Mouse (Mus musculus) kidney, adult 9 months (tissue): ENCODE measurements at regions not wholly inside any gene's neighbourhood (a gene's known extent, or its start where the extent isn't known, plus 50 kb on each side); places are given as distances from the start of the nearest gene placed in this dataset.
"Not testable (repeated sequence)": the region's sequence is repeated elsewhere in the genome, so short reads cannot be mapped to it uniquely, and the experiment has no call there.

Experiments used
- DNase-seq: peaks from one replicate; pipeline ENCODE4 v3.0.0; 2022

DNA sequence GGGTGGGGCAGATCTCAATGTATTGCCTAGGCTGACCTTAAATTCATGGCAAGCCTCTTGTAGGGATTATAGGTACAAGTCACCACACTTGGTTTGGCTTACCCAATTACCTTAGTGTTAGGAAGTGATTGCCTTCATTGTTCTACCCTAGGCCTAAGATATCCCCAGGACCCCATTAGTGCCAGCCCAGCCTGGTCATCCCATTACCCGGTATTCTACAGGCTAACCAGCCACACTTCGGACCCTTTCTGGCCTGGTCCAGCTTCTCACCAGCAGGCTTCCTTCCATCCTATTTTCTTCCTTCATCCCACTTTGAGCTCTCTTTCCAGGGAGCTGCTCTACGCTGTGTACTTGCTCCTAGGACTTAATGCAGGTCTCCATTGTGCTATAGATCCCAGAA, 59.5 kb downstream of the Tex35 start:
- DNase-seq: no peak

GRCm38 (mm10) chr1:157048201-157048923, 60.1 kb downstream of the Tex35 start:
- DNase-seq: no peak

GRCm38 (mm10) chr1:157047751-157048200, 60.7 kb downstream of the Tex35 start:
- no peak for DNase-seq

GRCm38 (mm10) chr1:157046760-157047182, 61.7 kb downstream of the Tex35 start:
- DNase-seq: no peak

DNA sequence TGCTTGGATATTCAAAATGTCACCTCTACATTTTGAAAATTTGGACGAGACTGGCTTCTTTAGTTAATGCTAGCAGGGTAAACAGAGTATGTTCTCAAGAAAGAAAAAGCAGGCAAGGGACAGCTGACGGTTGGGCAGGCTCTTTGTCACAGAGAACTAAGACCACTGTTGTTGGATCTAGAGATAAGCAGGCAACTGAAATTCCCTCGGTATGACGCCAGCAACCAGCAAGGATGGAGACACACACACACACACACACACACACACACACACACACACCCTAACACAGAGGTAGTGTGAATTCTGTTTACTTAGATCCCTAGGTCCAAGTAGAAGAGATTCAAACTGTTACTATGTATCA, 68.7 kb downstream of the Tex35 start:
- no peak for DNase-seq

- no peak for DNase-seq
Measured at GRCm38 (mm10) chr1:157039016-157039835, 69.3 kb downstream of the Tex35 start.

DNA sequence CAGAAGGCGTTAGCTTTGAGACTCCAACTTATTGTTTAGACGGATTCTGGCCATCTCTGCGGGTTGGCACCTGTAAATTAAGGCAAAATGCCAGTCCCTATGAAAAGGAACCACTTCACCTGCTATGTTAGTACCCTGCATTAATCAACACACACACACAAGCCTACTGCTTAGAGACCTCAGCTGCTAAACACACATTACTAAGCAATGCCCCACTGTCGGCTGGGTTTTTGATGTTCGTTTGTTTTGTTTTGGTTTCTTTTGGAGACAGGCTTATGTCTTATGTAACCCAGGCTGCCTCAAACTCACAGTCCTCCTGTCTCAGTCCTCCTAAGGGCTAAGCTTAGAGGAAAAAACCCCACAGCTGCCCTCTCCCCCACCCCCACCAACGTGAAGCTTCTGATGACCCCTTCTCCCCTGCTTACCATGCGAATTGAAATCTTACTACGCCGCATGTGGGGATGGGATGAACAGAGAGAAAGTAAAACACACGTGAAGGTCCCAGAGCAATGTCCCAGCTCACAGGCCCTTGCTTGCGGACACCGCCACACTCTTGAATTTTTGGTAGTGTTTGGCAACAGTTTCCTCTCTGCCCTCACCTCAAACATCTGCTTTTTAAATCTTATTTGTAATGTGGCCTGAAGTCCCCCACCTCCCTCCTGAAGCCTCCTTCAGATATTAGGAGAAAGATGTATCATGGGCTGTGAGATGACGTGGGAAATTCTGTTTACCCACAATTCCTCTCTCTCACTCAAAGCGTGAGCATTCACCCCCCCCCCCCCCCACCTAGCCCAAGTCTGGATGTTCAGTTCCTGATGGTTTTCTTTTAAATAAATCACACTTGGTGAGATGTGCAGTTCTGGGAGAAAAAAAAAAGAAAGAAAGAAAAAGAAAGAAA, 70.1 kb downstream of the Tex35 start:
- DNase-seq: no peak

GRCm38 (mm10) chr1:157037246-157037991, 71.1 kb downstream of the Tex35 start:
- no peak for DNase-seq

- no peak for DNase-seq
Measured at GRCm38 (mm10) chr1:157036779-157037178, 71.7 kb downstream of the Tex35 start.

GRCm38 (mm10) chr1:157035221-157035620, 73.3 kb downstream of the Tex35 start:
- not testable (repeated sequence) for DNase-seq

GRCm38 (mm10) chr1:157028682-157029081, 79.8 kb downstream of the Tex35 start:
- DNase-seq: no peak

GRCm38 (mm10) chr1:157027681-157028080, 80.8 kb downstream of the Tex35 start:
- DNase-seq: peak; percentile 82

DNA sequence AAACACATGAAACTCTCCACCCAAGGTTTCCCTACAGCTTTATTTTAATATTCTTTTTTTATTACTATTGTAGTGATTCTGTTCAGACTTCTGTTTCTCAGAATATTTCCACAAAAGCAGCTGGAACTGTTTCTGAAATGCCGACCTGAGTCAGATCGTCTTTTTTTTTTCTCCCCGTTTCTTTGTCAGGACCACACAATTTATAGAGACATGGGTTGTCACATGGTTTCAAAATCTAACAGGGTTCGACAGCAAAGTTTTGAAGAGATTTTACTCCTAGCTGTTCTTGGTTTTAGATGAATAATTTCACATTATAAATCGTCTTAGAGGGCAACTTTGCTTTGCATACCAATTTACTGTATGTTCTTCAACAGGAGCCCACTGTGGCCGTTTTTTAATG, 84.0 kb upstream of the Ralgps2 start:
- DNase-seq: no peak

DNA sequence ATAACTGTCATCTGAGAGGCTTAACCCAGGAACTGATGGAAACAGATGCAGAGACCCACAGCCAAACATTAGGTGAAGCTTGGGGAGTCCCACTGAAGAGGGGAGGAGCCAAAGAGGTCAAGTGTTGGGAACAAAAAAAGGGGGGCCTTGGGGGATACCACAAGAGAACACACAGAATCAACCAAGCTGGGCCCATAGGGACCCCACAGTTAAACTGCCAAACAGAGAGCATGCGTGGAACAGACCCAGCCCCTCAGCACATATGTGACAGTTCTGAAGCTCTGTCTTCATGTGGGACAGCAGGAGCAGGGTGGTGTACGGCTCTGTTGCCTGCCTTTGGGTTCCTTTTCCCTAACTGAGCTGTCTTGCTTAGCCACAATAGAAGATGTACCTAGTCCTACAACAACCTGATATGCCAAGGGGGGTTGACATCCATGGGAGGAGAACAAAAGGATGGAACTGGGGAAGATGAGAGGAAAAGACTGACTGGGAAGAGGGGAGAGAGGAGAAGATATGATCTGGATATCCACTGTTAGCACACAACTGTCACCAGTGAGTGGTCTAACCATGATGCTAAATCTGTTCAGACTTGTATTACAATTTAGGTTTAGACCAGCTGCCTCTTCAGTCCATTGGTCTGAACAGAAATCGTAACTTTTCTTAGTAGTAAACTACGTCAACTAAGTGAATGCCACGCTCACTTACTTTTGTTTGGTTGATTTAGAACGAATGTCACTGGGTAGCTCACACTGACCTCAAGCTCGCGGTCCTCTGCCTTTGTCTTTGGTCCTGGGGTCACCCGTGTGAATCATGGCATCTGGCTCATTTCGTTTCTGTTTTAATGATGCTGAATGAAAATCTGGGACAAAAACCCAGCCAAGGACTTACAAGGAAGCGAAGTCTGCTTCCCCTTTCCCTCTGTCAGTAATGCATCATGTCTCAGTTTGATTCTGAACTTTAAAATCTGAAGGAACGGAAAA, 83.3 kb upstream of the Ralgps2 start:
- no peak for DNase-seq

- DNase-seq: no peak
Measured at GRCm38 (mm10) chr1:157019892-157020291, 80.5 kb upstream of the Ralgps2 start.

- no peak for DNase-seq
Measured at GRCm38 (mm10) chr1:157018726-157019125, 79.3 kb upstream of the Ralgps2 start.

GRCm38 (mm10) chr1:157017198-157017994, 78.0 kb upstream of the Ralgps2 start:
- DNase-seq: no peak

GRCm38 (mm10) chr1:157016625-157017024, 77.2 kb upstream of the Ralgps2 start:
- no peak for DNase-seq

DNA sequence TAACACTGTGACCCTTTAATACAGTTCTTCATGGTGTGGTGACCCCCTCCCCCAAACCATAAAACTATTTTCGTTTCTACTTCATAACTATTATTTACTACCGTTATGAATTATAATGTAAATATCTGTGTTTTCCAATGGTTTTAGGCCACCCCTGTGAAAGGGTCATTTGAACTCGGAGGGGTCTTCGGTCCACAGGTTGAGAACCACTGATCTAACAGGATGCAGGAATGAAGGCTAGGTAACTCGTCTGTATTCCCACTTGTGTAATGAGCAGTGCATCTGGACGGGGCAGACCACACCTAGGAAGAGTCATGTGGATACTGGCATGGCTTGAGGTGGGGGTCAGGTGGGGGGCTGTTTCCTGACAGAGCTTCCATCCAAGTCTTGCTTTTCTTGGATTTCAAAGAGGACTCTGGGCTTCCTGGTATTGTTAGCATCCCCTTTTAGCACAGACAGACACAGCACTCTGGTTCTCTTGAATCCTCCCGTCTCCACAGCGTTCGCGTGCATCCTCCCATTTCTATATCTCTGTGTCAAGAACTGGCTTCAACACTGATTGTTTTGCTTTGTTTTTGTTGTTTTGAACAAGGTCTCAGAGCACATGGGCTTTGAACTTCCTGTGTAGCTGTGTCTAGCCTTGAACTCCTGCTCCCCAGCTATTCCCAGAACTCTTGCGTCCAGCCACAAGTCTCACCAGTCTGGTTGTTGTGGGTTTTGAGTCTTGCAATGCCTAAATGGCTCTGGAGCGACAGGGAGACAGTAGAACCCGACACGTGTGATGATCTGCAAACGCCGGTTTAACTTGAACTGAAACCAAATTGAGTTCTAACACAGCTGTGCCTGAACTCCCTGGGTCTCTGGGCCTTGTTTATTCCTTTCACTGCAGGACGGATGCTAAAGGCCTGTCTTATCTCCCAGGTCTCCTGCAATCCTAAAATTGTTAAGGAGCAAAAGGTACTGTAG, 75.4 kb upstream of the Ralgps2 start:
- DNase-seq: no peak
